In the genomic region with DNA sequence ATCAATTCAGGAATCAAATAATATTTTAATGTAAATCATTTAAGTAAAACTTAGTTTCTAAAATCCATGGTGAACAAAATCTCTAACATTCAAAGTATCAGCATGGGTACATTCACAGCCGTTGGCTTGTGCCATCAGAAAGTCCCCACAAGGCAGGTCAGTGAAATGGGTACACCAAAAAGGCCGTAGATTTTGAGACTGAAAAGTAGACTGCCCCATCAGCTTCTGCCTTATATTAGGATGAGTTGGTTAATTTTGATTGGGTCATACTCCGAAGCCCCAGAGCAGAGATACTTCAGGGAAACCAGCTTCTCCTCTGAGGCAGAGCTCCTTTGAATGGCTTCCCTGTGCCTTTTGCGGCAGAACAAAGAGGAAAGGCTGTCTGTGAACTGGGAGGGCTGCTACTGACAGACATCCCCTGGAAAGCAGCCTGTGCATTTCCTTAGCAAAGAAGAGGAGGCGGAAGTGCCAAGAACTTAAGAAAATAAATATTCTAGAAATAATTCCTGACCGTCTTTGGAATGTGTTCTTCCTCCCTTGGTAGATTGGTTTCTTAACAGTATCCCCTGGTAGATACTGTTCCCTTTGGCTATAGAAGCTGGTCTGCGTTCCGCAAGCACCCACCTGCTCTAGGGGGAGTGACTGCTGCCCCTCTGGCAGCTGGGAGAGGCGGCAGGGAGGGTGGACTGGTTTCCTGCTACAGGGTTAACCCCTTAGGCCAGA, we compare ENCODE assay signal across 9 mouse cellular contexts.
DNase-seq lines count a peak whose midpoint lies in the region; ATAC-seq and TF ChIP-seq lines count a peak whose summit lies in the region.
"Had no signal": no experiment of that assay in that cellular context is flagged by ENCODE, and none has a peak within 500 bp of the region (broad histone marks: within the 10 kb centered on the region; RNA-seq: fewer than 3 reads in every experiment).

No protein-coding gene starts in this region.

- 32% methylated on average over 9 of the region's 9 CpGs for WGBS in forebrain, embryonic 12.5 days
- 28% methylated on average over 9 of the region's 9 CpGs for WGBS in hindbrain, embryonic 15.5 days
- 52% methylated on average over 9 of the region's 9 CpGs for WGBS in liver, embryonic 12.5 days (ENCODE audit: insufficient replicate concordance)

- peaks cover 36% of the 10 kb centered on the region for H3K4me1 ChIP-seq in forebrain, embryonic 12.5 days
- H3K4me1 ChIP-seq in hindbrain, embryonic 15.5 days (replicated peaks), result peaks cover 45% of the 10 kb centered on the region
- H3K4me1 ChIP-seq in liver, embryonic 12.5 days, result peaks cover 10% of the 10 kb centered on the region; the same call in 1 of the 2 replicates

- TF ChIP-seq CTCF in layer of hippocampus, adult 2 months (conservative IDR thresholded peaks at IDR 0.05), result no peak

- peak overlapping the region; percentile 9; the same call in 1 of the 2 replicates for H3K9ac ChIP-seq in forebrain, embryonic 12.5 days
- no peak overlapping the region; the same call in 1 of the 2 replicates for H3K9ac ChIP-seq in hindbrain, embryonic 15.5 days
- no peak overlapping the region for H3K9ac ChIP-seq in liver, embryonic 12.5 days

- H3K9me3 ChIP-seq in forebrain, embryonic 12.5 days, result no peaks in the 10 kb centered on the region
- H3K9me3 ChIP-seq in hindbrain, embryonic 15.5 days, result no peaks in the 10 kb centered on the region
- H3K9me3 ChIP-seq in liver, embryonic 12.5 days (replicated peaks), result no peaks in the 10 kb centered on the region
- H3K9me3 ChIP-seq: megakaryocyte, embryonic 14.5 days had no signal

- ATAC-seq in forebrain, embryonic 12.5 days (ENCODE audit: low FRiP score), result peak; percentile 59
- no peak; the same call in 1 of the 2 replicates for ATAC-seq in hindbrain, embryonic 15.5 days (ENCODE audit: low FRiP score, low read depth)
- no peak for ATAC-seq in megakaryocyte progenitor cell, adult 5-6 weeks (replicated peaks; ENCODE audit: poor library complexity)
- no peak for ATAC-seq in liver, embryonic 12.5 days

- H3K4me3 ChIP-seq in layer of hippocampus, adult 2 months, result no peak overlapping the region
- no peak overlapping the region for H3K4me3 ChIP-seq in forebrain, embryonic 12.5 days (replicated peaks)
- H3K4me3 ChIP-seq in hindbrain, embryonic 15.5 days, result no peak overlapping the region
- H3K4me3 ChIP-seq in liver, embryonic 12.5 days, result no peak overlapping the region
- H3K4me3 ChIP-seq: megakaryocyte, embryonic 14.5 days had no signal

- peak overlapping the region; percentile 9; the same call in 1 of the 2 replicates for H3K4me2 ChIP-seq in forebrain, embryonic 12.5 days
- H3K4me2 ChIP-seq in hindbrain, embryonic 15.5 days, result peak overlapping the region; percentile 16; the same call in 1 of the 2 replicates
- H3K4me2 ChIP-seq in liver, embryonic 12.5 days, result no peak overlapping the region

- no peak for DNase-seq in layer of hippocampus, adult 2 months (ENCODE audit: low spot score in 2 of 2)
- DNase-seq in layer of hippocampus, postnatal 25 days (ENCODE audit: extremely low spot score in 1 of 2, low spot score in 1 of 2), result no peak
- DNase-seq in lung, postnatal 10 days, result peak; percentile 68
- no peak for DNase-seq in adrenal gland, postnatal 25 days

- H3K27me3 ChIP-seq in forebrain, embryonic 12.5 days, result no peaks in the 10 kb centered on the region
- no peaks in the 10 kb centered on the region for H3K27me3 ChIP-seq in hindbrain, embryonic 15.5 days
- 0 out of 2 replicates have a peak, but pooled peaks cover 12% of the 10 kb centered on the region for H3K27me3 ChIP-seq in liver, embryonic 12.5 days (replicated peaks)
- H3K27me3 ChIP-seq: megakaryocyte, embryonic 14.5 days had no signal

- H3K27ac ChIP-seq in layer of hippocampus, adult 2 months, result peak overlapping the region; percentile 49; the same call in 1 of the 2 replicates
- peak overlapping the region; percentile 46 for H3K27ac ChIP-seq in forebrain, embryonic 12.5 days
- peak overlapping the region; percentile 60 for H3K27ac ChIP-seq in hindbrain, embryonic 15.5 days (replicated peaks)
- H3K27ac ChIP-seq in liver, embryonic 12.5 days, result no peak overlapping the region

- H3K36me3 ChIP-seq in forebrain, embryonic 12.5 days (replicated peaks), result no peaks in the 10 kb centered on the region
- no peaks in the 10 kb centered on the region for H3K36me3 ChIP-seq in hindbrain, embryonic 15.5 days
- no peaks in the 10 kb centered on the region for H3K36me3 ChIP-seq in liver, embryonic 12.5 days
